Mouse (Mus musculus): ENCODE measurements around the gene Gm21936.
"Not testable (repeated sequence)": the region's sequence is repeated elsewhere in the genome, so short reads cannot be mapped to it uniquely, and the experiment has no call there.

The Gm21936 gene

GRCm38 (mm10) chr12:87795212-87795611 is at the start of gene Gm21936:
Gene Gm21936, plus strand, starts transcription at chr12:87795512.
- in situ Hi-C loops (cut with MboI; ENCODE audit: low pct_unique_long_range_greater_than_20kb in 1 of 2, low sequenced_read_pairs in 2 of 2, unreplicated experiment in 1 of 2): not testable (repeated sequence)

GRCm38 (mm10) chr12:87775655-87776054 is 19.7 kb upstream of the Gm21936 start, which contains the start of gene Gm21319:
Gene Gm21319, minus strand, starts transcription at chr12:87775755.
- in situ Hi-C loops (cut with MboI; ENCODE audit: low pct_unique_long_range_greater_than_20kb in 1 of 2, low sequenced_read_pairs in 2 of 2, unreplicated experiment in 1 of 2): not testable (repeated sequence)

GRCm38 (mm10) chr12:87797971-87798370 is 2.7 kb downstream of the Gm21936 start:
- in situ Hi-C loops (cut with MboI; ENCODE audit: low pct_unique_long_range_greater_than_20kb in 1 of 2, low sequenced_read_pairs in 2 of 2, unreplicated experiment in 1 of 2): not testable (repeated sequence)

- in situ Hi-C loops (cut with MboI; ENCODE audit: low pct_unique_long_range_greater_than_20kb in 1 of 2, low sequenced_read_pairs in 2 of 2, unreplicated experiment in 1 of 2): not testable (repeated sequence)
These were observed 21.0 kb downstream of the Gm21936 start, which contains the start of gene BB287469 for GRCm38 (mm10) chr12:87816277-87816676. Gene BB287469, plus strand, starts transcription at chr12:87816577.

- in situ Hi-C loops (cut with MboI; ENCODE audit: low pct_unique_long_range_greater_than_20kb in 1 of 2, low sequenced_read_pairs in 2 of 2, unreplicated experiment in 1 of 2): not testable (repeated sequence)
These were observed 46.9 kb downstream of the Gm21936 start, which contains the start of gene Gm2001 for GRCm38 (mm10) chr12:87842239-87842638. Gene Gm2001, minus strand, starts transcription at chr12:87842339.
